Mouse (Mus musculus) CH12.LX (cell line): ENCODE measurements around the gene Rps16. TPM values are rescaled to one million over a fixed set of nuclear protein-coding genes. Genes with fewer than 3 reads are reported as not detected.

Experiments used
- DNase-seq: peaks from one replicate; pipeline ENCODE4 v3.0.0-alpha.2; 2013; ENCODE audit errors: extremely low read depth
- H3K27ac ChIP-seq: 2 replicates; pipeline ENCODE4 v1.5.1; 2012; ENCODE audit warnings: low read depth, mild to moderate bottlenecking, control low read depth, moderate library complexity; ENCODE audit not compliant: insufficient read depth
- H3K27me3 ChIP-seq: replicated peaks from 2 replicates; pipeline ENCODE3; 2012; ENCODE audit warnings: inconsistent platforms
- H3K36me3 ChIP-seq, 2 experiments: replicated peaks in 1 of 2; 2 replicates each; pipeline versions ENCODE3 to v1.6.1; 2012; ENCODE audit warnings: inconsistent platforms in 1 of 2, low read length in 1 of 2, mild to moderate bottlenecking in 1 of 2, mixed read lengths in 1 of 2, moderate library complexity in 1 of 2; ENCODE audit not compliant: control insufficient read depth in 1 of 2, insufficient read depth in 1 of 2
- H3K4me1 ChIP-seq, 2 experiments: 2 replicates each; pipeline ENCODE4 v1.6.1; 2012; ENCODE audit warnings: inconsistent platforms in 1 of 2, moderate library complexity in 1 of 2; ENCODE audit not compliant: insufficient read depth in 2 of 2, control insufficient read depth in 1 of 2
- H3K4me2 ChIP-seq: 2 replicates; pipeline ENCODE4 v1.6.1; 2012; ENCODE audit warnings: low read depth, mild to moderate bottlenecking, control low read depth; ENCODE audit not compliant: poor library complexity, insufficient read depth, severe bottlenecking
- H3K4me3 ChIP-seq, 3 experiments: fragments of 150-350 bp in 1 of 3; sonication (generic) in 1 of 3; replicated peaks in 1 of 3; 2 replicates each; pipeline versions ENCODE3 to v1.5.1; 2011 to 2012; ENCODE audit warnings: low read depth in 2 of 3, low read length in 2 of 3, mild to moderate bottlenecking in 2 of 3, moderate library complexity in 2 of 3, control low read depth in 1 of 3, improper control_type of control experiment in 1 of 3, inconsistent platforms in 1 of 3, mixed read lengths in 1 of 3; ENCODE audit not compliant: poor library complexity in 1 of 3
- H3K79me2 ChIP-seq: replicated peaks from 2 replicates; pipeline ENCODE4 v1.6.1; 2012; ENCODE audit warnings: mild to moderate bottlenecking, moderate library complexity; ENCODE audit not compliant: control insufficient read depth, poor library complexity, insufficient read depth, severe bottlenecking; ENCODE audit errors: extremely low read depth
- H3K9ac ChIP-seq: 2 replicates; pipeline ENCODE4 v1.6.1; 2012; ENCODE audit warnings: low read depth, mild to moderate bottlenecking, control low read depth, moderate library complexity; ENCODE audit not compliant: insufficient read depth
- H3K9me3 ChIP-seq: replicated peaks from 2 replicates; pipeline ENCODE3; 2012; ENCODE audit warnings: low read length, inconsistent platforms, mixed read lengths
- CHD1 ChIP-seq: IDR thresholded peaks from 2 replicates; pipeline ENCODE4 v1.6.1; 2012; ENCODE audit warnings: low read depth, low read length, improper control_type of control experiment, inconsistent platforms
- CHD2 ChIP-seq: IDR thresholded peaks from 2 replicates; pipeline ENCODE4 v1.6.1; 2011; ENCODE audit warnings: low read length, improper control_type of control experiment
- CTCF ChIP-seq, 2 experiments: IDR thresholded peaks in 1 of 2; conservative IDR thresholded peaks in 1 of 2; 2 replicates each; pipeline ENCODE4 v1.5.1; 2011 to 2012; ENCODE audit warnings: low read depth in 2 of 2, low read length in 2 of 2, improper control_type of control experiment in 1 of 2, inconsistent platforms in 1 of 2, mild to moderate bottlenecking in 1 of 2, moderate library complexity in 1 of 2
- E2F4 ChIP-seq: IDR thresholded peaks from 2 replicates; pipeline ENCODE4 v1.6.1; 2011; ENCODE audit warnings: low read depth, low read length, improper control_type of control experiment; ENCODE audit not compliant: insufficient replicate concordance
- ETS1 ChIP-seq: conservative IDR thresholded peaks from 2 replicates; pipeline ENCODE4 v1.6.1; 2012; ENCODE audit warnings: low read depth, mild to moderate bottlenecking, inconsistent platforms, low read length, improper control_type of control experiment, moderate library complexity
- HCFC1 ChIP-seq: IDR thresholded peaks from 2 replicates; pipeline ENCODE4 v1.6.1; 2012; ENCODE audit warnings: low read depth, mild to moderate bottlenecking, inconsistent platforms, low read length, improper control_type of control experiment
- IRF4 ChIP-seq: IDR thresholded peaks from 2 replicates; pipeline ENCODE4 v1.6.1; 2014; ENCODE audit warnings: low read depth, mild to moderate bottlenecking, inconsistent platforms, low read length, improper control_type of control experiment
- JUND ChIP-seq: conservative IDR thresholded peaks from 2 replicates; pipeline ENCODE4 v1.6.1; 2011; ENCODE audit warnings: low read depth, low read length, improper control_type of control experiment
- MAFK ChIP-seq: IDR thresholded peaks from 2 replicates; pipeline ENCODE4 v1.6.1; 2011; ENCODE audit warnings: low read length, improper control_type of control experiment; ENCODE audit not compliant: insufficient replicate concordance
- MXI1 ChIP-seq: IDR thresholded peaks from 2 replicates; pipeline ENCODE4 v1.6.1; 2011; ENCODE audit warnings: mild to moderate bottlenecking, low read depth, low read length, improper control_type of control experiment
- MYC ChIP-seq: IDR thresholded peaks from 2 replicates; pipeline ENCODE4 v1.6.1; 2011; ENCODE audit warnings: low read depth, mild to moderate bottlenecking, improper control_type of control experiment, low read length
- NELFE ChIP-seq: IDR thresholded peaks from 2 replicates; pipeline ENCODE4 v1.6.1; 2011; ENCODE audit warnings: low read depth, low read length, improper control_type of control experiment
- PAX5 ChIP-seq: IDR thresholded peaks from 2 replicates; pipeline ENCODE4 v1.6.1; 2012; ENCODE audit warnings: low read length, inconsistent platforms, mixed read lengths
- POLR2AphosphoS2 ChIP-seq: IDR thresholded peaks from 2 replicates; pipeline ENCODE4 v1.6.1; 2011; ENCODE audit warnings: low read depth, low read length, improper control_type of control experiment
- RAD21 ChIP-seq: IDR thresholded peaks from 2 replicates; pipeline ENCODE4 v1.6.1; 2011; ENCODE audit warnings: low read depth, mild to moderate bottlenecking, low read length, improper control_type of control experiment, moderate library complexity
- RCOR1 ChIP-seq: conservative IDR thresholded peaks from 2 replicates; pipeline ENCODE4 v1.6.1; 2012; ENCODE audit warnings: low read depth, mild to moderate bottlenecking, inconsistent platforms, low read length, improper control_type of control experiment
- SMC3 ChIP-seq: IDR thresholded peaks from 2 replicates; pipeline ENCODE4 v1.6.1; 2011; ENCODE audit warnings: low read depth, low read length, improper control_type of control experiment
- TBP ChIP-seq: conservative IDR thresholded peaks from 2 replicates; pipeline ENCODE4 v1.6.1; 2011; ENCODE audit warnings: low read depth, low read length, improper control_type of control experiment
- TCF12 ChIP-seq: IDR thresholded peaks from 2 replicates; pipeline ENCODE4 v1.6.1; 2014; ENCODE audit warnings: low read depth, mild to moderate bottlenecking, inconsistent platforms, low read length, improper control_type of control experiment
- UBTF ChIP-seq: IDR thresholded peaks from 2 replicates; pipeline ENCODE4 v1.6.1; 2012; ENCODE audit warnings: low read depth, mild to moderate bottlenecking, inconsistent platforms, low read length, improper control_type of control experiment, moderate library complexity
- ZKSCAN1 ChIP-seq: IDR thresholded peaks from 2 replicates; pipeline ENCODE4 v1.6.1; 2012; ENCODE audit warnings: low read depth, inconsistent platforms, low read length, improper control_type of control experiment, borderline replicate concordance
- ZMIZ1 ChIP-seq: IDR thresholded peaks from 2 replicates; pipeline ENCODE4 v1.6.1; 2012; ENCODE audit warnings: low read depth, mild to moderate bottlenecking, inconsistent platforms, low read length, improper control_type of control experiment
- ZNF384 ChIP-seq: IDR thresholded peaks from 2 replicates; pipeline ENCODE4 v1.6.1; 2012; ENCODE audit warnings: low read depth, low read length, improper control_type of control experiment, inconsistent platforms
- dilution Hi-C: fragments of 300-500 bp; cut with MboI; formaldehyde crosslinking; loops from 2 replicates; pipeline ENCODE4 v1.14.3; 2020; ENCODE audit warnings: low sequenced_read_pairs; ENCODE audit not compliant: extremely low pct_unique_long_range_greater_than_20kb, extremely low pct_ligation_motif_present
- in situ Hi-C: fragments of 300-500 bp; cut with MboI; formaldehyde crosslinking; loops from 3 replicates; pipeline ENCODE4 v1.14.3; 2019; ENCODE audit warnings: low sequenced_read_pairs, low pct_ligation_motif_present, low pct_unique_long_range_greater_than_20kb, mixed read lengths
- polyA plus RNA-seq: library from polyadenylated mRNA; unstranded; fragments of >175 nt; gene quantifications from 2 replicates; pipeline ENCODE4 v1.2.1, GENCODE M21; 2012; ENCODE audit warnings: low read depth; ENCODE audit not compliant: insufficient read length
- total RNA-seq, 2 experiments: library from RNA; depleted of rRNA; stranded (reverse); fragments of 300-350 nt in 1 of 2; fragments of >200 nt in 1 of 2; gene quantifications; 2 replicates each; pipeline ENCODE4 v1.2.3; 2012 to 2014

Rps16 gene
- total and polyA plus RNA-seq, 3 experiments: 66.7 to 2,040 (median 1,254) TPM

- Histone ChIP-seq H3K27ac (no peak overlapping the region), H3K36me3 (peaks cover 46 to 62% of the 10 kb centered on the region in 2 experiments)
- in situ Hi-C loops: no loop called here
These were observed 45.0 kb downstream of the Rps16 start for GRCm38 (mm10) chr7:28395425-28395824.

DNA sequence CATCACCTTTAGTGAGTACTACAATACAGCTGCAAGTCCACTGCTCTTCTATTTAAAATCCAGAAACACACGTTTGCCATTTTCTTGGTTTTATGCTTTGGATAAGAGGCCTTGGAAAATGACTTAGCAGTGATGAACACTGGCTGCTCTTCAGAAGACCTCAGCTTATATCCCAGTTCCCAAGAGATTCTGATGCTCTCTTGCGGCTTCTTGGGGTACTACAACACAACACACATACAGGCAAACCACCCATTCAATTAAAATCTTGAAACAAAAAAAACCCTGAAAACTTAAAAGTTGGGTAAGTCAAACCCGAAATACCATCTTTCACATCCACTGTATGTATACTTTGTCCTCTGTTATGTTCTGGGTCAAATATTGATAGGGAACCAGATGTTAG, 47.5 kb downstream of the Rps16 start:
- no peak overlapping the region for H3K4me3 ChIP-seq
- H3K9ac ChIP-seq: no peak overlapping the region
- H3K36me3 ChIP-seq: peaks cover 64 to 81% of the 10 kb centered on the region in 2 experiments
- no peaks in the 10 kb centered on the region for H3K27me3 ChIP-seq
- DNase-seq: peak; percentile 55
- H3K4me2 ChIP-seq: no peak overlapping the region
- peaks cover 9% of the 10 kb centered on the region; the same call in 1 of the 2 replicates for H3K79me2 ChIP-seq
- H3K27ac ChIP-seq: no peak overlapping the region
- in situ Hi-C loops: no loop called here
- TF ChIP-seq RCOR1 (no peak), ETS1 (no peak), PAX5 (no peak), SMC3 (peak; percentile 54), MYC (no peak), IRF4 (no peak), UBTF (no peak), ZNF384 (no peak), RAD21 (peak; percentile 40), E2F4 (no peak), CTCF (conservative IDR thresholded peaks at IDR 0.05 in 1 of 2, IDR thresholded peaks at IDR 0.05 in 1 of 2; ENCODE audit: low read depth in 2 of 2, low read length in 2 of 2) (peak; percentile 34 to 66)
- H3K4me1 ChIP-seq: peaks cover 0 to 5% of the 10 kb centered on the region in 2 experiments; a peak in 1 of 4 replicates
- H3K9me3 ChIP-seq: no peaks in the 10 kb centered on the region
- dilution Hi-C loops: no loop called here

More at GRCm38 (mm10) chr7:28395425-28395824, 45.0 kb downstream of the Rps16 start:
- dilution Hi-C loops: no loop called here
- H3K9ac ChIP-seq: no peak overlapping the region
- TF ChIP-seq E2F4: no peak
- no peak for TF ChIP-seq TBP
- TF ChIP-seq MYC: no peak
- TF ChIP-seq HCFC1: no peak
- TF ChIP-seq CHD1: no peak
- no peak for TF ChIP-seq POLR2AphosphoS2
- no peak for TF ChIP-seq MXI1
- no peak for TF ChIP-seq NELFE
- no peak for TF ChIP-seq ZKSCAN1
- no peak for TF ChIP-seq MAFK
- no peak for TF ChIP-seq JUND
- no peak for TF ChIP-seq CHD2
- TF ChIP-seq ZMIZ1: no peak
- TF ChIP-seq UBTF: no peak
- TF ChIP-seq TCF12: no peak
- TF ChIP-seq, all 38 proteins: peak for 0
- Histone ChIP-seq H3K9me3 (no peaks in the 10 kb centered on the region), H3K79me2 (peaks cover 22% of the 10 kb centered on the region), H3K4me3 (no peak overlapping the region), H3K4me2 (no peak overlapping the region), H3K27me3 (no peaks in the 10 kb centered on the region), H3K4me1 (peaks cover 0 to 11% of the 10 kb centered on the region in 2 experiments; a peak in 2 of 4 replicates)
- no peak for DNase-seq
